Mouse (Mus musculus) myocyte (in vitro differentiated cells): Measurements from ENCODE around the gene Smyd3. TPM values are rescaled to one million over a fixed set of nuclear protein-coding genes. Genes with fewer than 3 reads are reported as not detected.

Source experiments
- H3K27me3 ChIP-seq: one replicate; pipeline ENCODE4 v1.6.1; 2011; ENCODE audit not compliant: control insufficient read depth, insufficient read depth, insufficient read length
- H3K36me3 ChIP-seq: one replicate; pipeline ENCODE4 v1.6.1; 2011; ENCODE audit not compliant: control insufficient read depth, insufficient read depth
- H3K4me2 ChIP-seq: one replicate; pipeline ENCODE4 v1.6.1; 2011; ENCODE audit warnings: low read depth, control low read depth
- H3K4me3 ChIP-seq: one replicate; pipeline ENCODE4 v1.5.1; 2011; ENCODE audit warnings: mild to moderate bottlenecking, control low read depth, moderate library complexity
- H3K79me2 ChIP-seq: one replicate; pipeline ENCODE4 v1.6.1; 2011; ENCODE audit not compliant: control insufficient read depth, insufficient read depth
- H3ac ChIP-seq: one replicate; pipeline ENCODE4 v1.6.1; 2011; ENCODE audit not compliant: control insufficient read depth, insufficient read length
- CEBPB ChIP-seq: IDR thresholded peaks from 2 replicates; pipeline ENCODE4 v1.6.1; 2011; ENCODE audit warnings: mild to moderate bottlenecking, moderate library complexity; ENCODE audit not compliant: poor library complexity, insufficient read depth, severe bottlenecking
- E2F4 ChIP-seq: IDR thresholded peaks from one replicate; pipeline ENCODE4 v1.6.1; 2011; ENCODE audit warnings: mild to moderate bottlenecking, control low read depth, moderate library complexity; ENCODE audit not compliant: insufficient read depth
- MAX ChIP-seq: IDR thresholded peaks from one replicate; pipeline ENCODE4 v1.6.1; 2011; ENCODE audit warnings: low read depth, mild to moderate bottlenecking, control low read depth
- MYOD1 ChIP-seq, 3 experiments: IDR thresholded peaks; one replicate each; pipeline ENCODE4 v1.6.1; 2011; ENCODE audit warnings: control low read depth in 2 of 3, low read depth in 2 of 3, mild to moderate bottlenecking in 2 of 3, moderate library complexity in 1 of 3; ENCODE audit not compliant: insufficient read length in 2 of 3, control insufficient read depth in 1 of 3
- MYOG ChIP-seq, 3 experiments: IDR thresholded peaks; one replicate each; pipeline ENCODE4 v1.6.1; 2011; ENCODE audit warnings: control low read depth in 2 of 3, low read depth in 2 of 3, mild to moderate bottlenecking in 2 of 3; ENCODE audit not compliant: insufficient read length in 2 of 3, control insufficient read depth in 1 of 3, insufficient read depth in 1 of 3
- POLR2A ChIP-seq: IDR thresholded peaks from one replicate; pipeline ENCODE4 v1.6.1; 2011; ENCODE audit warnings: low read depth, mild to moderate bottlenecking, control low read depth, moderate library complexity; ENCODE audit not compliant: insufficient read length
- POLR2AphosphoS2 ChIP-seq: IDR thresholded peaks from one replicate; pipeline ENCODE4 v1.6.1; 2011; ENCODE audit warnings: low read depth, control low read depth; ENCODE audit not compliant: insufficient read length
- REST ChIP-seq: IDR thresholded peaks from one replicate; pipeline ENCODE4 v1.6.1; 2011; ENCODE audit warnings: mild to moderate bottlenecking, control low read depth, moderate library complexity; ENCODE audit not compliant: insufficient read depth, insufficient read length
- SRF ChIP-seq: IDR thresholded peaks from one replicate; pipeline ENCODE4 v1.6.1; 2011; ENCODE audit warnings: low read depth; ENCODE audit not compliant: control insufficient read depth, insufficient read length
- TCF12 ChIP-seq: IDR thresholded peaks from one replicate; pipeline ENCODE4 v1.6.1; 2011; ENCODE audit warnings: mild to moderate bottlenecking, control low read depth; ENCODE audit not compliant: poor library complexity, insufficient read depth, severe bottlenecking
- TCF3 ChIP-seq: IDR thresholded peaks from one replicate; pipeline ENCODE4 v1.6.1; 2011; ENCODE audit warnings: low read depth, control low read depth; ENCODE audit not compliant: insufficient read length
- USF1 ChIP-seq: IDR thresholded peaks from one replicate; pipeline ENCODE4 v1.6.1; 2011; ENCODE audit warnings: low read depth, mild to moderate bottlenecking, control low read depth, moderate library complexity
- polyA plus RNA-seq: library from polyadenylated mRNA; unstranded; fragments of >200 nt; fragmentation: generic; extraction: Trizol; gene quantifications from one replicate; pipeline ENCODE4 v1.2.1, GENCODE M21; 2012; ENCODE audit warnings: missing spikeins

The Smyd3 gene
- polyA plus RNA-seq, 1 experiment: 22.7 TPM

DNA sequence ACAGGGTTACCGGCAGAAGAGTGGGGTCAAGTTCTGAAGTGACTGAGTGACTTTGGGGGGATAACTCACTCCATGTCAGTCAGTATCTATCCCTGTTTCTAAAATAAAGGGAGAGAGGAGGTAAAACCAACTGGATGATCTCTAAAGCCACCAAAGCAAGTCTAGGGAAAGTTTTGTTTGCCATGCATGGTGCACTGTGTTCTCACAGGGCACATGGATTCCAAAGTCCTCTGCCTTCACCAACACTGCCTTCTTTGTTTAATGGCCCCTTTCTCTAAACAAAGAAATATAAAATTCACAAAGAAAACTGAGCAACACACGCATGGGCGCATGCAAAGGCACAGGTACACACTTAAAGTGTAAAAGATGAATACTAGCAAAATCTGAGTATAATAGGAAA is 403.5 kb downstream of the Smyd3 start:
- no peak overlapping the region for H3K4me2 ChIP-seq
- no peak overlapping the region for H3K4me3 ChIP-seq
- no peaks in the 10 kb centered on the region for H3K27me3 ChIP-seq
- H3K36me3 ChIP-seq: no peaks in the 10 kb centered on the region
- H3K79me2 ChIP-seq: no peaks in the 10 kb centered on the region
- TF ChIP-seq CEBPB (no peak), REST (no peak), SRF (no peak), POLR2A (no peak), E2F4 (no peak), USF1 (no peak), TCF12 (no peak), TCF3 (no peak), MYOG (IDR thresholded peaks at IDR 0.05; ENCODE audit: control insufficient read depth in 1 of 3, insufficient read depth in 1 of 3, insufficient read length in 2 of 3, low read depth in 2 of 3) (no peak), POLR2AphosphoS2 (no peak), MAX (no peak), MYOD1 (IDR thresholded peaks at IDR 0.05; ENCODE audit: control insufficient read depth in 1 of 3, insufficient read length in 2 of 3, low read depth in 2 of 3) (no peak)
- H3ac ChIP-seq: no peak overlapping the region

DNA sequence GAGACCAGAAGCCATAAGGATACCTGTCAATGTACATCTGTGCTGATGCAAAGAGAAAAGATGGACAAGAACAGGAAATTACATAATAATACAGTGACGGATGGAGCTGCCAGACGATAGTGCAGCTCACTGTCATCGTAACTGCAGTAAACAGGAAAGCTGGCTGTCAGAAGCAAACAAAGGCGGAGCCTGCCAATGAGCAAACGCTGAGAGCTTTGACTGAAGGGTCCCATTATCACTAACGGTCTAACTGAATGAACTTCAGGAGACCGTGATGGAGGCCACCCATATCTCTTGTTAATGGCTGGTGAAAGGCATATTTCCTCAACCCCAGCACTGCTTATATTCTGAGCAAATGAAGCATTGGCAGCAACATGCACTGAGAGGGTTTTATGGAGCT is 409.1 kb downstream of the Smyd3 start:
- Histone ChIP-seq H3ac (no peak overlapping the region), H3K36me3 (no peaks in the 10 kb centered on the region), H3K27me3 (no peaks in the 10 kb centered on the region), H3K4me2 (no peak overlapping the region), H3K79me2 (no peaks in the 10 kb centered on the region), H3K4me3 (no peak overlapping the region)
- no peak for TF ChIP-seq USF1
- TF ChIP-seq CEBPB: no peak
- TF ChIP-seq REST: no peak
- no peak for TF ChIP-seq E2F4
- TF ChIP-seq MYOD1 (IDR thresholded peaks at IDR 0.05; ENCODE audit: control insufficient read depth in 1 of 3, insufficient read length in 2 of 3, low read depth in 2 of 3): no peak
- TF ChIP-seq TCF3: no peak
- TF ChIP-seq POLR2A: no peak

DNA sequence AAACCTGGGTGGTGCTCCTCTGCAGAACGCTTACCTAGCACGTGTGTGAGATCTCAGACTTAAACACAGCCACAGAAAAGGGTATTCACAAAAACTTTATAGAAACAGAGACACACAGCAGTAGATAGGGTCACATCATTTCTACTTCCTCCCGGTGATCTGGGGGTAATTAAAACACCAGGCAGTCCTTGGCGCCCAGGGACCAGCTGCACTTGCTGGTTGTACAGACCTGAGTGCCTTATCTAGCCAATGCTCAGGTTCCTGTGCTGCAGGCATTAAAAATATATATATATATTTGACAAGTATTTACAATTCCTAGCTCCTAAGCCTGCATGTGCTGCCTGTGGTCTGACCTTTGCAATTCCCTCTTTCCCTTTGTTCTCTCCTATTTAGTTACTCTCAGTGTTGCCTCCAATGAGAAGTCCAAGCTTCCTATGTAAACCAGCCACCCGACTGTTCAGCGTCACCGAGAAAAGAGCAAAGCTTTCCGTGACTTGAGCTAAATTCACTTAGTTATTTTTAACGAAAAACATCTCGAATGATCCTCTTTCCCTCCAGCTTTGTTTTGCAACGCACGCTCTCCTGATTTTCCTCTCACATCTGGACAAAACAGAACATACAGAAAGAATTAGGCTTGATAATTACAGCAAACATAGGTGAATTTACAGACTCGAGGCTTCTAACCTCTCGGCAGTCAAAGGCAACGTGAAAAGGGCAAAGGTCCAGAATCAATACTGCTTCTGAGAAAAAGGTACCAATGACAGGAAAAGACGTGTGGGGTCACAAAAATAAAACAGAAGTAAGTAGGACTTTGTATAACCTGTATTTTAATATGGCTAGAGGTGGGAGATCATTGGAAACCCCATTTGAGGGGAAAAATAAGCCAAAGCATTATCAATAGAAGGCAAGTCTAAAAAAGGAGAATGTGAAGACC is 409.8 kb downstream of the Smyd3 start:
- Histone ChIP-seq H3K36me3 (no peaks in the 10 kb centered on the region), H3K79me2 (no peaks in the 10 kb centered on the region), H3K27me3 (no peaks in the 10 kb centered on the region), H3K4me3 (no peak overlapping the region), H3ac (no peak overlapping the region), H3K4me2 (no peak overlapping the region)
- TF ChIP-seq SRF (no peak), CEBPB (no peak), REST (no peak), POLR2AphosphoS2 (no peak), MYOD1 (IDR thresholded peaks at IDR 0.05; ENCODE audit: control insufficient read depth in 1 of 3, insufficient read length in 2 of 3, low read depth in 2 of 3) (no peak), MAX (no peak), MYOG (IDR thresholded peaks at IDR 0.05; ENCODE audit: control insufficient read depth in 1 of 3, insufficient read depth in 1 of 3, insufficient read length in 2 of 3, low read depth in 2 of 3) (no peak), TCF12 (no peak), USF1 (no peak)

- TF ChIP-seq POLR2AphosphoS2 (no peak), MAX (no peak), MYOG (IDR thresholded peaks at IDR 0.05; ENCODE audit: control insufficient read depth in 1 of 3, insufficient read depth in 1 of 3, insufficient read length in 2 of 3, low read depth in 2 of 3) (no peak), TCF12 (no peak), REST (no peak), SRF (no peak), TCF3 (no peak), CEBPB (no peak), USF1 (no peak), MYOD1 (IDR thresholded peaks at IDR 0.05; ENCODE audit: control insufficient read depth in 1 of 3, insufficient read length in 2 of 3, low read depth in 2 of 3) (no peak), POLR2A (no peak), E2F4 (no peak)
- Histone ChIP-seq H3K4me3 (no peak overlapping the region), H3K27me3 (no peaks in the 10 kb centered on the region), H3ac (no peak overlapping the region), H3K36me3 (no peaks in the 10 kb centered on the region), H3K4me2 (no peak overlapping the region), H3K79me2 (no peaks in the 10 kb centered on the region)
These were observed 410.6 kb downstream of the Smyd3 start for GRCm38 (mm10) chr1:179107211-179107610.
